Mouse (Mus musculus) CD4-positive naive resting alpha-beta T cell, adult 76 days (primary cell): ENCODE data around the gene Smarcad1. TPM values are rescaled to one million over a fixed set of nuclear protein-coding genes. Genes with fewer than 3 reads are reported as not detected.

Experiments used
- total RNA-seq: library from RNA; stranded (reverse); gene quantifications from one replicate; pipeline ENCODE4 v1.2.4, GENCODE M21; 2023

Gene Smarcad1
- total RNA-seq, result 58.7 TPM

DNA sequence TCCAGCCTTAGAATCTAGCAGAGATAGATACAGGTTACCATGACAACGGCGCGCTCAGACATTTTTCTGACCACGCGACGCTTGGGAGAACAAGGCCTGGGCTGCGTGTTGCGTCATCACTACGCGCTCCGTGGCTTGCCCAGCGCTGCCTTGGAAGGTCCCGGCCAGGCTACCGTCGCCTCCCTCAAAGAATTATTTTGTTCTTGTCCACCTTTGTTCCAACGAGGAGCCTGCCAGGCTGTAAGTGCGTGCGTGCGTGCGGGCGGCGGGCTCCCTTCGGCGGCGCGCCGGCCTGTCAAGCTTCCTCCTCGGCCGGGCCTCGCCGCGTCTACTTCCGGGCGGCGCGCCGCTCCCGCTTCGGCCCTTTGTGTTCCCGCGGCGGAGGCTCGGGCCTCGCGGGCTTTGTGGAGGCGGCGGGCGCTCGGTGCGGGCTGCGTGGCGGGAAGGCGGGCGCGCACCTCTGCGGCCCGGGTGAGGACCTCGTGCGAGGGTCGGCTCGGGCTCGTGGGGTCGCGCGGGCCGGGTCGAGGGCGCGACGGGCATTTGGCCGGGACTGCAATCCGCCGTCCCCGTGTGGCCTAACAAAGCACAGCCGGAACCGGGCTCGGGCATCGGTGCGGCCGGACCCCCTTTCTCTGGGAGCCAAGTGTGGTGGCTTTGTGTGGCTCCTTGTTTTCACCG is at the start of gene Smarcad1:
Gene Smarcad1, plus strand, starts transcription at position 93 of the 681 bp plus-strand sequence.

DNA sequence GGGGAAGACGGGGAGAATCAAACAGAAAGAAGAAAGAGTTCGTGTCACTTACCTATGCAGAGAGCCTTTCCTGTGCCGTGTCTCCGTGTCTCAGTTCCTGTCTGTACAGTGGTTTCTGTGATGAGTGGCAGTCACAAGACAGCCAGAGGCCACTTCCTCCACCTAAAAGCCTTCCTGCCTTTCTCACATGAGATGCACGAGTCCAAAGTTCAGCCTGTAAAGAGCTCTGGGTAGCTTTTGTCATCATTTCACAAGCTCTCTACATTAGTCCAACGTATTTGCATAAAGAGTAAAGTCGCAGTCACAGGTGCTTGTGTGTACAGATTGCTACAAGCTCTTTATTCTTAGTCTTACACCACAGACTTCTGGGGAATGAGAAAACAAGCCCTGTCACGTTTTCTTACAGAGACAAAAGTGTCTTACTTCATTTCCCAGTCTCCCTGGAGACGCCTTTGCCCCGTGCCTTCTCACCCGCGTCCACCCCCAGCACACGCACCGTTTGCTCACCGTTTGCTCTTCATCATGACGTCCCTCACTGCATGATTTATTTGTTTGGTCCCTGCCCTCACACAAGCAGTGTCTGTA is 102.3 kb downstream of the Smarcad1 start, which contains the start of gene Hpgds:
Gene Hpgds, minus strand, starts transcription at position 288 of the 585 bp plus-strand sequence.

Other genes with a start within 250 kb of the Smarcad1 start
- 9.4 TPM for gene Hpgds, start 102.3 kb downstream of the Smarcad1 start, total RNA-seq